8 mouse cellular contexts compared by ENCODE assay signal in genomic region chr11:4258657-4259082, GRCm38 (mm10). TPM values are rescaled to one million over a fixed set of nuclear protein-coding genes. Genes with fewer than 3 reads are reported as not detected.
DNase-seq lines count a peak whose midpoint lies in the region; ATAC-seq lines count a peak whose summit lies in the region.

No protein-coding gene starts in this region.

- peak; percentile 74 to 78 for DNase-seq in gastrocnemius, adult 8-10 months (ENCODE audit: low spot score in 2 of 2)
- peak; percentile 58 for DNase-seq in hindlimb bud, embryonic 11.5 days (ENCODE audit: extremely low spot score, low read depth, low spot score)
- peak; percentile 41 to 84 for DNase-seq in left cerebral cortex, adult 8-10 months (ENCODE audit: low spot score in 2 of 2)
- peak; percentile 65 for DNase-seq in right cerebral cortex, adult 18-20 months
- DNase-seq in urinary bladder, adult 2 months (ENCODE audit: low spot score) = peak; percentile 82

- peak; percentile 51 for ATAC-seq in activated CD4-positive, CD25-positive, alpha-beta regulatory T cell, adult 4 months
- peak; percentile 72 for ATAC-seq in common myeloid progenitor, adult 5-6 weeks (replicated peaks; ENCODE audit: low read depth, poor library complexity, severe bottlenecking)
- peak; percentile 73 for ATAC-seq in megakaryocyte, adult 5-6 weeks (ENCODE audit: poor library complexity, severe bottlenecking)

RNA-seq across cellular contexts. Expression of gene Lif, which starts 1.3 kb away (rescaled TPM):
- polyA plus RNA-seq in activated CD4-positive, CD25-positive, alpha-beta regulatory T cell, adult 4 months (2017; shearing (Covaris generic)) = 1 to 10 TPM; 2.9 to 6.6 TPM
- total RNA-seq in common myeloid progenitor, adult 5-6 weeks (2017) = 0.63 and 1.1 TPM in 2 replicates
- under 1 TPM in 2 of 4 experiments, not detected in 2; 0.19 to 0.22 TPM for total RNA-seq in gastrocnemius, adult 8-10 months (2022)
- 1 to 10 TPM in 1 of 4 experiments, under 1 TPM in 3; 0.66 to 1.3 (median 0.94) TPM for total RNA-seq in left cerebral cortex, adult 8-10 months (2022)
- total RNA-seq in megakaryocyte, adult 5-6 weeks (2015) = 0.18 and 0.31 TPM in 2 replicates
- 1.1 and 6.7 TPM in 2 replicates for total RNA-seq in megakaryocyte, adult 5-6 weeks (2017)
- polyA plus RNA-seq in urinary bladder, adult 2 months (2012; rRNA removed) = 2.5 and 2.8 TPM in 2 replicates

RNA-seq across cellular contexts. Expression of gene Osm, which starts 22.4 kb away (rescaled TPM):
- 10 to 100 TPM; 18.0 to 19.8 TPM for polyA plus RNA-seq in activated CD4-positive, CD25-positive, alpha-beta regulatory T cell, adult 4 months (2017; shearing (Covaris generic))
- 15.7 and 16.1 TPM in 2 replicates for total RNA-seq in common myeloid progenitor, adult 5-6 weeks (2017)
- total RNA-seq in gastrocnemius, adult 8-10 months (2022) = not detected
- under 1 TPM in 2 of 4 experiments, not detected in 2; 0.53 to 0.55 TPM for total RNA-seq in left cerebral cortex, adult 8-10 months (2022)
- 26.6 and 34.4 TPM in 2 replicates for total RNA-seq in megakaryocyte, adult 5-6 weeks (2015)
- 31.9 and 39.2 TPM in 2 replicates for total RNA-seq in megakaryocyte, adult 5-6 weeks (2017)
- polyA plus RNA-seq in urinary bladder, adult 2 months (2012; rRNA removed) = 0.28 and 0.39 TPM in 2 replicates

RNA-seq across cellular contexts. Expression of gene Castor1, which starts 40.6 kb away (rescaled TPM):
- 10 to 100 TPM; 37.5 to 42.0 TPM for polyA plus RNA-seq in activated CD4-positive, CD25-positive, alpha-beta regulatory T cell, adult 4 months (2017; shearing (Covaris generic))
- 0.50 and 4.6 TPM in 2 replicates for total RNA-seq in common myeloid progenitor, adult 5-6 weeks (2017)
- total RNA-seq in gastrocnemius, adult 8-10 months (2022) = 1 to 10 TPM in 3 of 4 experiments, under 1 TPM in 1; 0.56 to 2.9 (median 1.8) TPM
- total RNA-seq in left cerebral cortex, adult 8-10 months (2022) = 1 to 10 TPM; 3.1 to 5.9 (median 4.4) TPM
- 1.2 and 1.3 TPM in 2 replicates for total RNA-seq in megakaryocyte, adult 5-6 weeks (2015)
- 1.1 and 2.3 TPM in 2 replicates for total RNA-seq in megakaryocyte, adult 5-6 weeks (2017)
- 19.7 and 19.8 TPM in 2 replicates for polyA plus RNA-seq in urinary bladder, adult 2 months (2012; rRNA removed)

Comparison
In these comparisons a context has a peak if more than half of its experiments do, and no peak if none do; other contexts are left out.
1. Peak in every context shown above with its lines: DNase-seq and ATAC-seq.
2. RNA of gene Osm, which starts 22.4 kb away (total RNA-seq): 26.6 to 39.2 TPM in megakaryocyte, adult 5-6 weeks and 15.7 to 16.1 TPM in common myeloid progenitor, adult 5-6 weeks; 0.53 to 0.55 TPM in left cerebral cortex, adult 8-10 months and not detected in gastrocnemius, adult 8-10 months; every median in the first group is over 10 times any median in the second.